ENCODE assay signal across 8 mouse cellular contexts in genomic region chr3:8718206-8718605, GRCm38 (mm10).
DNase-seq lines count a peak whose midpoint lies in the region; ATAC-seq and TF ChIP-seq lines count a peak whose summit lies in the region.

No protein-coding gene starts in this region.

- WGBS in kidney, embryonic 15.5 days = 12% methylated on average over 9 of the region's 9 CpGs
- 4% methylated on average over 9 of the region's 9 CpGs for WGBS in embryonic facial prominence, embryonic 12.5 days
- 30% methylated on average over 9 of the region's 9 CpGs for WGBS in intestine, postnatal 0 days
- 21% methylated on average over 9 of the region's 9 CpGs for WGBS in stomach, embryonic 16.5 days

- DNase-seq in kidney, adult 18-20 months = no peak
- DNase-seq in layer of hippocampus, postnatal 10 days (ENCODE audit: low spot score in 2 of 2) = no peak
- DNase-seq in cerebellum, adult 18-20 months = no peak
- no peak for DNase-seq in kidney, postnatal 25 days

- no peak overlapping the region for H3K9ac ChIP-seq in kidney, embryonic 15.5 days
- no peak overlapping the region for H3K9ac ChIP-seq in embryonic facial prominence, embryonic 12.5 days
- H3K9ac ChIP-seq in intestine, postnatal 0 days (ENCODE audit: low read depth, low read length) = no peak overlapping the region
- H3K9ac ChIP-seq in stomach, embryonic 16.5 days (ENCODE audit: low read length) = no peak overlapping the region

- H3K4me2 ChIP-seq in kidney, embryonic 15.5 days = peak overlapping the region; percentile 63
- H3K4me2 ChIP-seq in embryonic facial prominence, embryonic 12.5 days (replicated peaks) = peak overlapping the region; percentile 56
- H3K4me2 ChIP-seq in intestine, postnatal 0 days (replicated peaks; ENCODE audit: low read depth) = 0 out of 2 replicates have a peak overlapping the region, but pooled peaks have one; percentile 21
- H3K4me2 ChIP-seq in stomach, embryonic 16.5 days (ENCODE audit: low read depth, low read length) = peak overlapping the region; percentile 65; the same call in 1 of the 2 replicates

- peak; percentile 26 for ATAC-seq in kidney, embryonic 15.5 days (replicated peaks; ENCODE audit: low FRiP score)
- ATAC-seq in embryonic facial prominence, embryonic 12.5 days (ENCODE audit: insufficient number of reproducible peaks, insufficient read depth, low FRiP score, low TSS enrichment) = no peak
- no peak for ATAC-seq in intestine, postnatal 0 days
- ATAC-seq in stomach, embryonic 16.5 days (ENCODE audit: insufficient read depth, low FRiP score) = no peak

- no peaks in the 10 kb centered on the region for H3K36me3 ChIP-seq in kidney, embryonic 15.5 days
- H3K36me3 ChIP-seq in embryonic facial prominence, embryonic 12.5 days = no peaks in the 10 kb centered on the region
- H3K36me3 ChIP-seq in intestine, postnatal 0 days (ENCODE audit: control insufficient read depth, insufficient read depth) = no peaks in the 10 kb centered on the region
- no peaks in the 10 kb centered on the region for H3K36me3 ChIP-seq in stomach, embryonic 16.5 days (ENCODE audit: control insufficient read depth, insufficient read depth, low read length)

- H3K27me3 ChIP-seq in kidney, embryonic 15.5 days = no peaks in the 10 kb centered on the region
- H3K27me3 ChIP-seq in embryonic facial prominence, embryonic 12.5 days = no peaks in the 10 kb centered on the region
- no peaks in the 10 kb centered on the region for H3K27me3 ChIP-seq in intestine, postnatal 0 days (replicated peaks; ENCODE audit: control insufficient read depth, insufficient read depth, low read length)
- H3K27me3 ChIP-seq in stomach, embryonic 16.5 days (ENCODE audit: control insufficient read depth, insufficient read depth, low read length) = no peaks in the 10 kb centered on the region

- H3K4me1 ChIP-seq in kidney, embryonic 15.5 days = peaks cover 55% of the 10 kb centered on the region
- peaks cover 46% of the 10 kb centered on the region for H3K4me1 ChIP-seq in embryonic facial prominence, embryonic 12.5 days
- no peaks in the 10 kb centered on the region for H3K4me1 ChIP-seq in intestine, postnatal 0 days (replicated peaks; ENCODE audit: control insufficient read depth, insufficient read depth, low read length)
- peaks cover 21% of the 10 kb centered on the region for H3K4me1 ChIP-seq in stomach, embryonic 16.5 days (ENCODE audit: control insufficient read depth, insufficient read depth, low read length)

- peak overlapping the region; percentile 78 for H3K27ac ChIP-seq in kidney, embryonic 15.5 days
- H3K27ac ChIP-seq in embryonic facial prominence, embryonic 12.5 days = peak overlapping the region; percentile 81
- H3K27ac ChIP-seq in intestine, postnatal 0 days (ENCODE audit: low read depth, low read length) = no peak overlapping the region
- no peak overlapping the region for H3K27ac ChIP-seq in stomach, embryonic 16.5 days (ENCODE audit: low read length)

- no peak for TF ChIP-seq CTCF in intestine, postnatal 0 days (IDR thresholded peaks at IDR 0.05; ENCODE audit: low read depth)

- H3K4me3 ChIP-seq in kidney, embryonic 15.5 days (replicated peaks) = 0 out of 2 replicates have a peak overlapping the region, but pooled peaks have one; percentile 31
- H3K4me3 ChIP-seq in embryonic facial prominence, embryonic 12.5 days = no peak overlapping the region
- no peak overlapping the region for H3K4me3 ChIP-seq in intestine, postnatal 0 days (ENCODE audit: low read depth, low read length)
- no peak overlapping the region for H3K4me3 ChIP-seq in stomach, embryonic 16.5 days (replicated peaks; ENCODE audit: low read length)

- no peaks in the 10 kb centered on the region for H3K9me3 ChIP-seq in kidney, embryonic 15.5 days (replicated peaks)
- H3K9me3 ChIP-seq in embryonic facial prominence, embryonic 12.5 days = no peaks in the 10 kb centered on the region
- no peaks in the 10 kb centered on the region for H3K9me3 ChIP-seq in intestine, postnatal 0 days (ENCODE audit: control insufficient read depth)
- H3K9me3 ChIP-seq in stomach, embryonic 16.5 days (replicated peaks; ENCODE audit: control insufficient read depth, low read length) = no peaks in the 10 kb centered on the region

Comparison
In these comparisons a context has a peak if more than half of its experiments do, and no peak if none do; other contexts are left out.
1. H3K27ac ChIP-seq: peak in kidney, embryonic 15.5 days (single experiment) and embryonic facial prominence, embryonic 12.5 days (single experiment); none in intestine, postnatal 0 days (single experiment) and stomach, embryonic 16.5 days (single experiment).
2. Peak in every context shown above with its lines, with median percentiles within 50 percentile points of each other: H3K4me2 ChIP-seq.